Mouse (Mus musculus) thymus, adult 18-20 months (tissue): Measurements from ENCODE around the gene Cdsn.

ENCODE experiments used
- DNase-seq, 2 experiments: peaks; one replicate each; pipeline ENCODE4 v3.0.0; 2022; ENCODE audit warnings: mixed read lengths in 2 of 2

Cdsn gene

GRCm38 (mm10) chr17:35537421-35537820 lies 14.5 kb upstream of the Cdsn start:
- DNase-seq = no peak

DNA sequence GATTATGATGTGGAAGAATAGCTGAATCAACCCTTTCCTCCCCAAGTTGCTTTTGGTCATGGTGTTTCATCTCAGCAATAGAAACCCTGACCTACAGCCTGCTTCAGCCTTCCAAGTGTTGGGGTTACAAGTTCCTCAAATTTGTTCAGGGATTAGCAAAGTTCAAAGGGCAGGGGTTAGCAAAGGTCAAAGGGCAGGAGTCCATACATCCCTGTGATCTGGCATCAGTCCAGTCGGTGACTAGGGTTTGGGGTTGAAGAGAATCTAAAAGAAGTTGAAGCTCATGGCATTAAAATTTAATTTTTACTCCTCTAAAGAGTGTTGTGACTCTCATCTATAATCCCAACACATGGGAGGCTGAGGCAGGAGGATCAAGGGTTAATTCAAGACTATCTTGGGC lies 13.5 kb upstream of the Cdsn start:
- no peak for DNase-seq

- DNase-seq = no peak
Measured at GRCm38 (mm10) chr17:35539540-35539939, 12.4 kb upstream of the Cdsn start.

- DNase-seq = no peak
Measured at GRCm38 (mm10) chr17:35542761-35543411, 9.0 kb upstream of the Cdsn start.

GRCm38 (mm10) chr17:35543412-35543861 lies 8.5 kb upstream of the Cdsn start:
- DNase-seq = no peak

DNA sequence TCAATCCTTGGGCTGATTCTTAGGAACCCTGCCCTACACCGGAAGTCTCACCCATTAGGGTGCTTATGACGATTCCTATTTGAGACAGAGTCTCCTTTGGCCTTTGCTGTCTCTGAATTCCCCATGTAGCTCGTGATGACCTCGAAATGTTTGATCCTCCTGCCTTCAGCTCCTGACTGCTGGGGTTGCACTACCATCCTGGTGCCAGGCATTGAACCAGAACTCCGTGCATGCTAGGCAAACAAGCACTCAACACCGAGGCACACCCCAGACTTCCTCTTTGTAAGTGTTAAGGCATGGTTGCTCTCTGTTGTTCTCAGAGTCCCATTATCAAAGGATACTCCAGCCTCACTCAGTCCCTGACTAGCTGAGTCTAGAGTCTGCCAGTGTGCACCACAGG lies 7.9 kb upstream of the Cdsn start:
- no peak for DNase-seq

DNA sequence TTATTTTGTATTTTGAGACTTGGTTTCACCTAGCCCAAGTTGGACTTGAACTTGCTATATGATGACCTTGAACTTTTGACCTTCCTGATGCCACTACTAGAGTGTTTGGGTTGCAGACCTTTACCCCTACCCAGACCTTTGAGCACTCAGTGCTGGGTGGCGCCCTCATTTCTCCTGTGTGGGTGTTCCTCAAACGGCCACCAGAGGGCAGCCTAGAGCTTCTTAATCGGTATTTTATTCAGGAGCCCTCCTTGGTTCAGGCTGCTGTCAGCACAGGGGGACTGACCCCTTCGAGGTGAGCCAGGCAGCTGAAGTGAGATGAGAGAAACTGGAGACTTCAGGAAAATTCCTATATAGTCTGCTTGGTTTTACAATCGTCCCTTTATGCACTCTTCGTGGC lies 7.2 kb upstream of the Cdsn start:
- no peak for DNase-seq

- DNase-seq = no peak
Measured at GRCm38 (mm10) chr17:35547465-35547864, 4.5 kb upstream of the Cdsn start.

- no peak for DNase-seq
Measured at GRCm38 (mm10) chr17:35548636-35549035, 3.3 kb upstream of the Cdsn start.

GRCm38 (mm10) chr17:35549437-35550142 lies 2.3 kb upstream of the Cdsn start:
- no peak for DNase-seq

DNA sequence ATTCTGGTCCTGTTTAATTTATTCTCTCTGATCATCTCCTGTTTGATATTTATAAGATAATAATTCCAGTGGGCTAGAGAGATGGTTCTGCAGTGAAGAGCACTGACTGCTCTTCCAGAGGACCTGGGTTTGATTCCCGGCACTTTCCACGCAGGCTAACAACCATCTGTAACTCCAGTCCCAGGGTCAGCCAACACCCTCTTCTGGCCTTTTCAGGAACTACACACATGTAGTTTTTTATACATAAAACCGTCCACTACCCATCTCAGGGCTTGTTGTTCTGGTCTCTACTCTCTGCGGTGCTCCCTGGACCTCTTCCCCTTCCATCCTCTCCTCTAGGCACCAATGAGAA lies 1.8 kb upstream of the Cdsn start:
- no peak for DNase-seq

- DNase-seq = no peak
Measured at GRCm38 (mm10) chr17:35550871-35551270, 1.1 kb upstream of the Cdsn start.

GRCm38 (mm10) chr17:35554321-35554720 lies 2.4 kb downstream of the Cdsn start:
- no peak for DNase-seq

DNA sequence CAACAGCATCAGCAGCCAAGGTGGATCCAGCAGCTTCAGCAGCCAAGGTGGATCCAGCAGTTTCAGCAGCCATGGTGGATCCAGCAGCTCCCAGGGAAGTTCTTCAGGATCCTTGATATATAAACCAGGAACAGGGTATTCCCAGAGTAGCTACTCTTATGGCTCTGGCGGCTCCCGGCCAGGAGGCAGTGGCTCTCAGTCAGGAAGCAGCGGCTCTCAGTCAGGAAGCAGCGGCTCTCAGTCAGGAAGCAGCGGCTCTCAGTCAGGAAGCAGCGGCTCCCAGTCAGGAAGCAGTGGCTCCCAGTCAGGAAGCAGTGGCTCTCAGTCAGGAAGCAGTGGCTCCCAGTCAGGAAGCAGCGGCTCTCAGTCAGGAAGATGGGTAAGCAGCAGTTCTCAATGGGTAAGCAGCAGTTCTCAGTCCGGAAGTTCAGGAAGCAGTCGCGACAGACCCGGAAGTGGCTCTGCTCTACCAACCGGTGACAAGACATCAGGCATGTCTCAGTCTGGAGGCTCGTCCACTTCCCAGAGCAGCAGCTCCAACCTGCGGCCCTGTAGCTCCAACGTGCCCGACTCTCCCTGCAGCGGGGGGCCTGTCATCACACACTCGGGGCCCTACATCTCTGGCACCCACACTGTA lies 3.0 kb downstream of the Cdsn start:
- no peak for DNase-seq

DNA sequence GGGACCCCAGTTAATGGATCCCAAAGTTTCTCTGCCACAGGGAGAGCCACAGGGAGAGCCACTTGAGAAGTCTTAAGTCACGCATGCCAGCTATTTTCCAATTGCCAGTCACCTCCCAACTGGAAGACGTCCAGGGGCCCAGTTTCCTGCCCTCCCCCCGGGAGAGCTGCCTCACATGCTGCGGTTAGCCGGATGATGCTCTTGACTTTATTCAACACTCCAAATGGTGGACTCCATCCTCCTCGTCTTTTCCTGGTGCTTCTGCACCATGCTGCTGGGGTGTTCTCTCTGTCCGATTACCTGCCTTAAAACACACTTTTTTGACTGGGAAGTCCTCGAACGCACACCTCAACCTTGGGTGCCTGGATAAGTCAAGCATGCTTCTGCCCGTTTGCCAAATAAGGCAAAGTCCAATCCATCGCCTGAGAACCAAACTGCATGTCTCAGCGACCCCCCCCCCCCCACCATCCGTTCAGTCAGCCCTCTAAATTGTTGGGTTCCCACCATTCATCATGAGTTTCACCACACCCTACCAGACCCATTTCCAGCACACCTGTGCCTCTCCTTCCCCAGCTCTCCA lies 4.3 kb downstream of the Cdsn start:
- no peak for DNase-seq

DNA sequence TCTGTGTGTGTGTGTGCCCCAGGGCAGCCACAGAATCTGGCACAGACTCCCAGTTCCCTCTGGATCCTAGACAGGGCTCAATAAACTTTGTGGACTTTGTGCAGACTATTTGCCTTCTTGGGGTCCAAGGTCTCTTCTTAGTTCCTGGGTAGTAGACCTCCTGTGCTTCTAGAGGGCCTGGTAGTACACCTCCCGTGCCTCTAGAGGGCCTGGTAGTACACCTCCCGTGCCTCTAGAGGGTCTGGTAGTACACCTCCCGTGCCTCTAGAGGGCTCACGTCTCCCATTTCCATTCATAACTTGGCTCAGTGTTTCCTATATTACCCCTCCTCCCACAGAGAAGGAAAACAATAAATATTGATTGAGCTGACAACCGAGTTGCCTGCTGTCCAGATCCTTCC lies 4.9 kb downstream of the Cdsn start:
- no peak for DNase-seq

DNA sequence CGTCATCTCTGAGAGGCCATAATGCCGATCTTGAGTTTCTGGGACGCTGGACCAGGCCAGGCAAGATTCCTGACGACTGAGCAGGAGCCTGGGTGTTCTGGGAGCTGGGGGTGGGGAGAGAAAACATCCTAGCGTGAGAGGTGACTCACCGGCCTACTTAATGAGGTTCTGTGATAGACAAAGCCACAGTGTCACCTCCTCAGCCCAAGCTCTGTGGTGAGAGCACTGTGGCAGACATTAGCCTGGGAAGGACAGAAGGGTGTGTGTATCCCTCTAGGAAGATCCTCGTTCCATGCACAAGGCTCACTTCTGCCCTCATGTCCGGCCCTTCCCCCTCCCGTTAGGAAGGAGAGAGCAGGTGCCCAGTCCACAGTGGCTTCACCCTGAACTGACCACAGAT lies 5.4 kb downstream of the Cdsn start:
- no peak for DNase-seq

GRCm38 (mm10) chr17:35558216-35558615 lies 6.3 kb downstream of the Cdsn start:
- DNase-seq = no peak

GRCm38 (mm10) chr17:35567150-35567549 lies 15.2 kb downstream of the Cdsn start, which contains the start of gene 2300002M23Rik:
Gene 2300002M23Rik, plus strand, starts transcription at chr17:35567450.
- DNase-seq = no peak

DNA sequence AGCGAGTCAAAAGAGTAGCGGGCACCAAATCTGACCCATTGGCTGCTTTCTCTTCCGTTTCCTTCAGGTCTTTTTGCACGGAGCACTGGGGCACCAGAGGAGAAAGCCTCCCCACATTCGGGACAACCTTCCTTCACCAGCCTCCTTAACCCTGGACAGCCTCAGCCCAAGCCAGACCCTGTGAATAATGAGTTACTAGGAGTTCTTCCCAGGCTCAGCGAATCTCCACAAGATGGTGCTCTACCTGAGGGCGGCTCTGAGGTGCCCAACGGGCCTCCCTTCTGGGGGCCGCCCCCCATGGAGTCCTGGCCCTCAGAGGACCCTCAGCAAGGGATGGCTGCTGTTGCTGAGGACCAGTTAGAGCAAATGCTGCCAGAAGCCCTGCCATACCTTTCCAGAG lies 15.8 kb downstream of the Cdsn start:
- DNase-seq = no peak

DNA sequence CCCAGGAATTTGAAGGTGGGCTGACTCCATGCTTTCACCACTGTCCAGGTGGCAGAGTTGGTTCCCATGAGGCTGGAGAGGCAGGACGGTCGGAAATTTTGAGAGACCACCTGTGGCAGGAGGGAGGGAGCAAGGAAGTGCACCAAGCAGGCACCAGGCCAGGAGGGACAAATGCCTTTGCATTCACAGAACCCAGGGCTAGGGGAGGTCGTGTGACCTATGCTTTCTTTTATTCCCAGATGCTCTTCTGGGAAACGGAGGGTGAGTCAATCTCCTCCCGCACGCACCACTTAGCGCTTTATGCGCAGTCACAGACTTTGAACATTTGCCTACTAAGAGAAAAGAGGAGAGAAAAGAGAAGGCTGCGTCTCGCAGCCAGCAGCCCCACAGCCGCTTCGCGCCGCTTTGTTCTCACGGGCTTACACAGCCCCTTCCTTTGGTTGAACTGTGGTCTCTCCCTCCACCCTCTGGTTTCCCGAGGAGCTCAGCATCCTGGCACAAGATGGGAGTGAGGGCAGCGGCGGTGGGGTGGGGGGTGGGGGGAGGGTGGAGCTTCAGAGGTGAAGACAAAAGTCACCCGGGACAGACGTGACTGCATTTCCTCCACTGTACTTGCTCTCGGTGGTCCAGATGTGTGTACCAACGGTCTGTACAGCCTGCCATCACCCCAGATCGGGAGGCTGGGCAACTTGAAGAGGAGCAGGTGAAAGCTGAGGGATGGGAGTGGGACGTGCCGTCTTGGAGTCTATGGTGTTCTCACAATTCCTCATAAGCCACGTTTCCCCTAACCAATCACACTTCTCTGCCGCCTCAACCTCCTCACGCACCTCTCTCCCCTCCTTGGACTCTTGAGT lies 17.4 kb downstream of the Cdsn start:
- DNase-seq = no peak

DNA sequence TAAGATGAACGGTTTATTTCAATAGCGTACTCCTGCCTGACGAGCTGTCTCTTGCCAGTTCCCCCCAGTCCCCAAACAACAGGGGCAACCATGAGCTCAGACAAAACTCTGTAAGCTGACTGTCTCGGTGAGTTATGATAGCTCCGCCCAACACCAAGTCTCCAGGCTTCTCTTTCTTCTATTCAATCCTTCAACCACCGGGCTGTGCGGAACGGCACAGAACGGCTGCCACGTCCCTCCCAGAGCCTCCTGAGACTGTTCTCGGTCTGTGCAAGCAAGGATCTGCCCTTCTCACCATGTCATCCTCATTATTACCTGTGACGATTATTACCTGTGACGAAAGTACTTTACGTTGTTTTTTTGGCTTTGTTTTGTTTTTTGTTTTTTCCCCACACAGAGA lies 18.9 kb downstream of the Cdsn start:
- DNase-seq = no peak

DNA sequence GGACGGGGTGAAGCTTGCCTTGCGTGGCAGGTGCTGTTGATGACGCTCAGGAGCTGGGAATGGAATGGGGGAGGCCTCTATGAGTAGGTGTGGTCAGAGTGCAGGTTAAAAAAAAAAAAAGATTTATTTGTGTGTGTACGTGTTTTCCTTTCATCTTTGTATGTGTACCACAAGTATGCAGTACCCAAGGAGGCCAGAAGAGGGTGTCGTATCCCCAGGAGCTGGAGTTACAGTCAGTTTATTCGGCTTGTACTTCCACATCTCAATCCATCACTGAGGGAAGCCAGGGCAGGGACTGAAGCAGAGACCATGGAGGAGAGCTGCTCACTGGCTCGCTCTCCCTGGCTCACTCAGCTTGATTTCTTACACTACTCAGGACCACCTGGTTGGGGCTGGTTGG lies 19.5 kb downstream of the Cdsn start:
- no peak for DNase-seq
